Mouse (Mus musculus): ENCODE measurements around the gene Ache. TPM values are rescaled to one million over a fixed set of nuclear protein-coding genes. Genes with fewer than 3 reads are reported as not detected.
A peak's percentile ranks its signal among the peaks of the same experiment; 100 is the strongest.

The Ache gene
- polyA plus RNA-seq, 1 experiment from 2014 or later, result 56.7 TPM

DNA sequence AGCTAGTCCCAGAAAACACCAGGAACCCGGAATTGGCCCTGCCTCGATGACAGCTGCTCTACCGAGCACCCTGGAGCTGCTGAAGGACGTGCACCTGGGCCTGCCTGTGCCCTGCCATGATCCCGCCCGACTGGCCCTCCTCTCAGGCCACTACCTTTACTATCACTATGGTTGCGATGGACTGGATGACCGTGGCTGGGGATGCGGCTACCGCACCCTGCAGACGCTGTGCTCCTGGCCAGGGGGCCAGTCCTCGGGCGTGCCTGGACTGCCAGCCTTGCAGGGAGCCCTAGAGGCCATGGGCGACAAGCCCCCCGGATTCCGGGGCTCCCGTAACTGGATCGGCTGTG is 7.4 kb downstream of the Ache start:
- 8% methylated on average over 18 of the region's 18 CpGs for WGBS

DNA sequence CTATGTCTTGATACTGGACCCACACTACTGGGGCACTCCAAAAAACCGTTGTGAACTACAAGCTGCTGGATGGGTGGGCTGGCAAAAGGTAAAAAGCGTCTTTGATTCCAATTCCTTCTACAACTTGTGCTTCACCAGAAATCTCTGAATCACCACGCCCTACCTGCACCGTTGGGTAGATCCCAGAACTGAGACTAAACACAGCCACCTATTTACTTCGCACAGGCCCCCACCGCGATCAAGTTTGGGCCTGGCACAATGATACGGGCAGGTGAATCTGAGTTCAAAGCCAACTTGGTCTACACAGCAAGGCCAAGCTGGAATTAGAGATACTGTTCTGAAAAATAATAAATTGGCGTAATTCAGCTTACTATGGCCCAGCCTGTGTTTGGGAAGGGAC is 8.0 kb downstream of the Ache start:
- H3K9me3 ChIP-seq (ENCODE audit: control insufficient read depth, low read length), result no peaks in the 10 kb centered on the region
- H3K27ac ChIP-seq, result no peak overlapping the region
- peak overlapping the region; percentile 80; the same call in 1 of the 2 replicates for H3K9ac ChIP-seq
- H3K27me3 ChIP-seq (ENCODE audit: control insufficient read depth, insufficient read depth, low read length), result peaks cover 17% of the 10 kb centered on the region
- WGBS, result 88% methylated on average over 9 of the region's 9 CpGs
- H3K4me1 ChIP-seq (replicated peaks; ENCODE audit: control insufficient read depth, insufficient read depth, low read length), result peaks cover 16% of the 10 kb centered on the region
- H3K4me2 ChIP-seq (replicated peaks), result peak overlapping the region; percentile 94
- no peak for DNase-seq (ENCODE audit: low spot score)
- peaks cover 57% of the 10 kb centered on the region for H3K36me3 ChIP-seq (replicated peaks; ENCODE audit: control insufficient read depth, insufficient read depth)
- peak overlapping the region; percentile 47; the same call in 1 of the 2 replicates for H3K4me3 ChIP-seq (replicated peaks; ENCODE audit: low read length)
- ATAC-seq (ENCODE audit: low FRiP score), result no peak

More for the DNA sequence above, 7.4 kb downstream of the Ache start:
- Histone ChIP-seq H3K36me3 (replicated peaks; ENCODE audit: control insufficient read depth, insufficient read depth) (peaks cover 51% of the 10 kb centered on the region), H3K9me3 (ENCODE audit: control insufficient read depth, low read length) (no peaks in the 10 kb centered on the region), H3K4me3 (replicated peaks; ENCODE audit: low read length) (peak overlapping the region; percentile 47), H3K9ac (peak overlapping the region; percentile 80), H3K27me3 (ENCODE audit: control insufficient read depth, insufficient read depth, low read length) (peaks cover 23% of the 10 kb centered on the region), H3K4me1 (replicated peaks; ENCODE audit: control insufficient read depth, insufficient read depth, low read length) (peaks cover 16% of the 10 kb centered on the region), H3K4me2 (replicated peaks) (peak overlapping the region; percentile 94), H3K27ac (peak overlapping the region; percentile 85)
- DNase-seq (ENCODE audit: low spot score) (no peak), ATAC-seq (ENCODE audit: low FRiP score) (peak; percentile 52)

DNA sequence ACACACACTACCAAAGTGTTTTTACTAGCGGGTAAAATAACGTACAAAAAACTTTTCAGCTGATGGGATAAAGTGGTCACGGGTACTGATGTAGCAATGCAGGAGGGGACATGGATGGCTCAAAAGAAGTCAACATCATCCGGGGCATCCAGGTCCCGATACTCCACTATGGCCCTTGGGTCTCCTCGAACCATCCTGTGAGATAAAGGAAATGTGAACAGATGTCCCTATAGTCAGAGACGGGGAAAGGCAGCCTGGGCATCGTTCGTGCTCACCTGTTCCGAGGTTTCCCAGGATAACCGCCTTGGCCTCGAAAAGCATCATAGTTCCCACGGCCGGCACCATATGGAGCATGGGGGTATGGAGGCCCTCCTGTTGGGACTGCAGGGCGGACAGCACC is 8.4 kb downstream of the Ache start:
- ATAC-seq (ENCODE audit: low FRiP score) (no peak), DNase-seq (ENCODE audit: low spot score) (no peak)
- H3K4me3 ChIP-seq (replicated peaks; ENCODE audit: low read length), result no peak overlapping the region
- H3K4me2 ChIP-seq (replicated peaks), result no peak overlapping the region
- H3K27me3 ChIP-seq (ENCODE audit: control insufficient read depth, insufficient read depth, low read length), result peaks cover 13% of the 10 kb centered on the region
- WGBS, result 93% methylated on average over 15 of the region's 15 CpGs
- H3K4me1 ChIP-seq (replicated peaks; ENCODE audit: control insufficient read depth, insufficient read depth, low read length), result peaks cover 16% of the 10 kb centered on the region
- H3K9me3 ChIP-seq (ENCODE audit: control insufficient read depth, low read length), result no peaks in the 10 kb centered on the region
- H3K36me3 ChIP-seq (replicated peaks; ENCODE audit: control insufficient read depth, insufficient read depth), result peaks cover 61% of the 10 kb centered on the region
- no peak overlapping the region for H3K9ac ChIP-seq
- no peak overlapping the region for H3K27ac ChIP-seq

DNA sequence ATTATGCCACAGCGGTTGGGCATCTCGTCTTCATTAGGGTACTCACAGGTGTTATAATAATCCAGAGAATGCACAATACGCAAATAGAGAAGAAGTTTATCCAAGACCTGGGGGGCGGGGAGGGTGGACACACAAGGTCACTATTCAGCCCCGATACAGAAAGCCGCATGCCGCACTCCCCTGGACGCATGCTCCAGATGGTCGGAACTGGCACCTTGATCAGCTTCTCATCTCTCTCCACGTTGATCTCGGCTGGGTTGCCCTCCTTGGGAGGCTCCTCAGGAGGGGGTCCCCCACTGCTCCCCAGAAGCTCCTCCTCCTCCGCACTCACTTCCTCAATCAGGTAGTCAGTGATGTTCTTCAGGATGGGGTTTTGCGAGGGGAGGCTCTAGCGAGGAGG is 9.8 kb downstream of the Ache start:
- Histone ChIP-seq H3K9ac (no peak overlapping the region), H3K36me3 (replicated peaks; ENCODE audit: control insufficient read depth, insufficient read depth) (peaks cover 75% of the 10 kb centered on the region), H3K4me3 (replicated peaks; ENCODE audit: low read length) (no peak overlapping the region), H3K9me3 (ENCODE audit: control insufficient read depth, low read length) (no peaks in the 10 kb centered on the region), H3K4me2 (replicated peaks) (no peak overlapping the region), H3K27ac (no peak overlapping the region), H3K27me3 (ENCODE audit: control insufficient read depth, insufficient read depth, low read length) (peaks cover 1% of the 10 kb centered on the region; the same call in 1 of the 2 replicates), H3K4me1 (replicated peaks; ENCODE audit: control insufficient read depth, insufficient read depth, low read length) (peaks cover 16% of the 10 kb centered on the region)
- 94% methylated on average over 14 of the region's 14 CpGs for WGBS
- ATAC-seq (ENCODE audit: low FRiP score) (no peak), DNase-seq (ENCODE audit: low spot score) (no peak)

DNA sequence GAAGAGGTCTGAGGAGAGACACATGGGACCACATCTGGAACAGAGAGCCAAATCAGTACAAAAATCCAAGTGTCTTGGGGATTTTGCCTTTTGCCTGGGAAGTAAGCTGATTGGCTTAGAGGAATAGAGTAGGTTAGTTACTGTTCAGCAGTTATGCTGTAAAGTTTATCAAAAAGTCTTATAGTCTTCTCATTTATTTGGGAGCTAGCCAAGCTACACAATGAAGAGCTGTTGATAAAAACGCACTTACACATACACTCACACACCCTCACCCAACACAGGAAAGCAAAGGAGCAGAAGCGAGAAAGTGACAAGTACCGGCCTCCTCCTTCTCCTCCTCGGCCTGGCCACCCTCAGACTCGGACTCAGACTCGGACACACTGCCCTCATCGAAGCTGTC is 11.9 kb downstream of the Ache start:
- no peak for ATAC-seq (ENCODE audit: low FRiP score)
- Histone ChIP-seq H3K4me1 (replicated peaks; ENCODE audit: control insufficient read depth, insufficient read depth, low read length) (peaks cover 8% of the 10 kb centered on the region), H3K4me3 (replicated peaks; ENCODE audit: low read length) (no peak overlapping the region), H3K27ac (no peak overlapping the region), H3K9me3 (ENCODE audit: control insufficient read depth, low read length) (no peaks in the 10 kb centered on the region), H3K4me2 (replicated peaks) (no peak overlapping the region), H3K9ac (no peak overlapping the region), H3K27me3 (ENCODE audit: control insufficient read depth, insufficient read depth, low read length) (no peaks in the 10 kb centered on the region), H3K36me3 (replicated peaks; ENCODE audit: control insufficient read depth, insufficient read depth) (peaks cover 96% of the 10 kb centered on the region)
- no peak for DNase-seq (ENCODE audit: low spot score)
- 93% methylated on average over 7 of the region's 7 CpGs for WGBS

DNA sequence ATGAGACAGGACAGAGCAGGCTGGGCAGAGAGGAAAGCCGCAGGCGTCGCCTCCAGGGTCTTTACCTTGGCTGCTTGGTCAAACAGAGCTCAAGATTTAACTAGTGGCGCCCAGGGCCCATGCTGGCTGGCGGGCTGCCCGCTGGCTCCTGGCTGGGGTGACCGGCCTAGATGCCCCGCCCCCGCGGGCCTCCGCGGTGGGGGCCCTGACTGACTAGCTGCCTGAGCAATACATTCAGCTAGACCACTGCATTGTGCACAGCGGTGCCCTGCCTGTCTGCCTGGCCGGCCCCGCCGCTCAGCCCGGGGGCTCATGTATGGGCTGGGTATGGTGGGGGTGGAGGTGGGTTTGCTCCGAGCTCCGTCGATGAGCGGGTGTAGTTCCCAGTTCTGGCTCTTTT is 13.9 kb downstream of the Ache start:
- Histone ChIP-seq H3K36me3 (replicated peaks; ENCODE audit: control insufficient read depth, insufficient read depth) (peaks cover 88% of the 10 kb centered on the region), H3K4me1 (replicated peaks; ENCODE audit: control insufficient read depth, insufficient read depth, low read length) (peaks cover 20% of the 10 kb centered on the region), H3K27ac (no peak overlapping the region), H3K4me3 (replicated peaks; ENCODE audit: low read length) (no peak overlapping the region), H3K9ac (no peak overlapping the region), H3K9me3 (ENCODE audit: control insufficient read depth, low read length) (no peaks in the 10 kb centered on the region), H3K4me2 (replicated peaks) (no peak overlapping the region), H3K27me3 (ENCODE audit: control insufficient read depth, insufficient read depth, low read length) (no peaks in the 10 kb centered on the region)
- ATAC-seq (ENCODE audit: low FRiP score), result no peak
- 73% methylated on average over 21 of the region's 21 CpGs for WGBS
- no peak for DNase-seq (ENCODE audit: low spot score)

DNA sequence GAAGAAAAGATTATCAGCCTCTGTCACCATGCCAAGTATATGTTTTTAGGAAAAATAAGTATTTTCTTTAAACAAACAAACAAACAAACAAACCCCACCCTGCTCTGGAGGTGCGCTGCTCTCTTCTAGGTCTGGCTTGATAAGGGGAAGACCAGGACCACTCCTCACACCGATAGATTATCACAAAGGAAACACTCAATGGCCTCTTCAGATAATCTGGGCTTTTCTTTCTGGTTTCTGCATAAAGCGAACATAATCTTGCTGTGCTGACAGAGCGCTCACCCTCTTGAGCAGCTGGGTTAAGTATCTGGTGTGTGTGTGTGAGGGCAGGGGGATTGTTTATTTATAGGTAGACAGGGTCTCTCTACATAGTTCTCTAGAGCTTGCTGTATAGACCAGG is 16.3 kb downstream of the Ache start:
- H3K36me3 ChIP-seq (replicated peaks; ENCODE audit: control insufficient read depth, insufficient read depth), result peaks cover 66% of the 10 kb centered on the region
- H3K9me3 ChIP-seq (ENCODE audit: control insufficient read depth, low read length), result no peaks in the 10 kb centered on the region
- H3K27me3 ChIP-seq (ENCODE audit: control insufficient read depth, insufficient read depth, low read length), result no peaks in the 10 kb centered on the region
- peaks cover 31% of the 10 kb centered on the region for H3K4me1 ChIP-seq (replicated peaks; ENCODE audit: control insufficient read depth, insufficient read depth, low read length)
- H3K9ac ChIP-seq, result peak overlapping the region; percentile 24; the same call in 1 of the 2 replicates
- ATAC-seq (ENCODE audit: low FRiP score) (no peak), DNase-seq (ENCODE audit: low spot score) (no peak)
- H3K27ac ChIP-seq, result no peak overlapping the region
- H3K4me3 ChIP-seq (replicated peaks; ENCODE audit: low read length), result no peak overlapping the region
- H3K4me2 ChIP-seq (replicated peaks), result no peak overlapping the region
- 94% methylated on average over 4 of the region's 4 CpGs for WGBS

DNA sequence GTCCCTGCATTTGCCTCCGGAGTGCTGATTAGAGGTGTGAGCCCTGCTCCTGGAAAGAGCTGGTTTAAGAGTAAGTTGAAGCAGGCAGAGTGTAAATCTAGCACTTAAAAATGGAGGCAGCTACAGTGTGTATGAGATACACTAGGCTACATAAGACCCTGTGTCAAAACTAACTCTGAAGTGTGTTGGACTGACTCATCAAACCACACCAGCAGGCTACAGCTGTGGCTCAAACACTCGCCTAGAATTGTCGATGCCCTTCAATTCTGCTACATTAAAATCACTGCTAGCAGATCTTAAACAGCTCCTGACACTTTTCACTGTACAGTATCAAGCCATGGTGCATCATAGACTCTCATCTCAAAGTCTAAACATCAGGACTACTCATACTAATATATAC is 16.8 kb downstream of the Ache start:
- H3K4me3 ChIP-seq (replicated peaks; ENCODE audit: low read length), result no peak overlapping the region
- H3K36me3 ChIP-seq (replicated peaks; ENCODE audit: control insufficient read depth, insufficient read depth), result peaks cover 66% of the 10 kb centered on the region
- DNase-seq (ENCODE audit: low spot score) (no peak), ATAC-seq (ENCODE audit: low FRiP score) (no peak)
- peaks cover 31% of the 10 kb centered on the region for H3K4me1 ChIP-seq (replicated peaks; ENCODE audit: control insufficient read depth, insufficient read depth, low read length)
- H3K27ac ChIP-seq, result no peak overlapping the region
- WGBS, result 91% methylated on average over 3 of the region's 3 CpGs
- no peaks in the 10 kb centered on the region for H3K9me3 ChIP-seq (ENCODE audit: control insufficient read depth, low read length)
- H3K4me2 ChIP-seq (replicated peaks), result no peak overlapping the region
- peak overlapping the region; percentile 47; the same call in 1 of the 2 replicates for H3K9ac ChIP-seq
- no peaks in the 10 kb centered on the region for H3K27me3 ChIP-seq (ENCODE audit: control insufficient read depth, insufficient read depth, low read length)

DNA sequence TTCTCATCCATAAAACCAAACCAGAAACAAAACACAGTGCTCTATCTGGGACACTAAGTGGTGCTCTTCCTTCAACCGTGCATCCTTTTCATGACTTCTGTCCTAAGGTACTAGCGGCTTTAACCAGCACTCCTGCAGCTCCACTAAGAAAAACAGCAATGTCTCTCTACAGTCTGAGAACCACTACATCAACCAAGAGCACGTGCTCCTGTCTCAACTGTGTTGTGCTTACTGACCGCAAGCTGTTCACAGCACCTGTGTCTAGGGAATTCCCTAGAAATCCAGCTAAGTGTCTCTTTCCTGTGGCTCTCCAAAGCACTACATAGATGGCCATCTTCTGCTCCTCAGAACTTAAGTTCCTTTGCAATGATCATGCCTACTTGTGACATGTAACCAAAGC is 17.5 kb downstream of the Ache start:
- WGBS, result 47% methylated on average over 4 of the region's 4 CpGs
- Histone ChIP-seq H3K4me1 (replicated peaks; ENCODE audit: control insufficient read depth, insufficient read depth, low read length) (peaks cover 31% of the 10 kb centered on the region), H3K4me2 (replicated peaks) (peak overlapping the region; percentile 76), H3K36me3 (replicated peaks; ENCODE audit: control insufficient read depth, insufficient read depth) (peaks cover 65% of the 10 kb centered on the region), H3K9ac (peak overlapping the region; percentile 47; the same call in 1 of the 2 replicates), H3K9me3 (ENCODE audit: control insufficient read depth, low read length) (no peaks in the 10 kb centered on the region), H3K27me3 (ENCODE audit: control insufficient read depth, insufficient read depth, low read length) (no peaks in the 10 kb centered on the region), H3K27ac (no peak overlapping the region), H3K4me3 (replicated peaks; ENCODE audit: low read length) (peak overlapping the region; percentile 76; the same call in 1 of the 2 replicates)
- ATAC-seq (ENCODE audit: low FRiP score) (no peak), DNase-seq (ENCODE audit: low spot score) (no peak)

DNA sequence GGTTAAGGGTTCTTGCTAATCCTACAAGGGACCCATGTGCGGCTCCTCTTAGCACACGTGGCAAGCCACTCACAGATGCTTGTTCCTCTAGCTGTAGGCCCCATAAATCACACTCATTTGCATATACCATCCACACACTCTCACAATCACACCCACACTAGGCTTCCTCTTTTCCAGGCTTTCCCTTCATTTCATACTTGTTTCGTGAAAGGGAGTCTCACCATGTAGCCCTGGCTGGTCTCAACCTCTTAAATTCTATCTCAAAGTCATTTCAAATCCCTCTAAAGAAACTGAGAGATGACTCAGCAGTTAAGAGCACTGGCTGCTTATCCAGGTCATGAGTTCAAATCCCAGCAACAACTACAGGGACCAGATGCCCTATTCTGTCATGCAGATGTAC is 18.5 kb downstream of the Ache start:
- Histone ChIP-seq H3K4me1 (replicated peaks; ENCODE audit: control insufficient read depth, insufficient read depth, low read length) (peaks cover 31% of the 10 kb centered on the region), H3K27ac (no peak overlapping the region), H3K27me3 (ENCODE audit: control insufficient read depth, insufficient read depth, low read length) (no peaks in the 10 kb centered on the region), H3K36me3 (replicated peaks; ENCODE audit: control insufficient read depth, insufficient read depth) (peaks cover 64% of the 10 kb centered on the region), H3K9ac (peak overlapping the region; percentile 96), H3K9me3 (ENCODE audit: control insufficient read depth, low read length) (no peaks in the 10 kb centered on the region), H3K4me3 (replicated peaks; ENCODE audit: low read length) (peak overlapping the region; percentile 76), H3K4me2 (replicated peaks) (peak overlapping the region; percentile 76)
- ATAC-seq (ENCODE audit: low FRiP score), result no peak
- 52% methylated on average over 3 of the region's 3 CpGs for WGBS
- DNase-seq (ENCODE audit: low spot score), result no peak
